Mouse (Mus musculus) liver, postnatal 0 days (tissue): ENCODE data around the gene Fibcd1. TPM values are rescaled to one million over a fixed set of nuclear protein-coding genes. Genes with fewer than 3 reads are reported as not detected.
A peak's percentile ranks its signal among the peaks of the same experiment; 100 is the strongest.

ENCODE experiments used
- ATAC-seq: fragments of 200-750 bp; cut with Nextera tagmentation; 2 replicates; pipeline ENCODE4 v1.8.0; 2017; ENCODE audit warnings: mild to moderate bottlenecking, moderate library complexity
- DNase-seq: peaks from one replicate; pipeline ENCODE4 v3.0.0-alpha.2; 2016
- H3K27ac ChIP-seq: fragments of 300-500 bp; sonication (generic); 2 replicates; pipeline ENCODE4 v1.5.1; 2014; ENCODE audit warnings: antibody characterized with exemption, moderate library complexity, mild to moderate bottlenecking, low read depth
- H3K27me3 ChIP-seq: fragments of 300-500 bp; sonication (generic); 2 replicates; pipeline ENCODE4 v1.6.1; 2014; ENCODE audit warnings: low read length, control low read depth, mixed read lengths; ENCODE audit not compliant: insufficient read depth
- H3K36me3 ChIP-seq: fragments of 300-500 bp; sonication (generic); replicated peaks from 2 replicates; pipeline ENCODE4 v1.6.1; 2014; ENCODE audit warnings: mild to moderate bottlenecking, control low read depth, low read length, moderate library complexity, mixed read lengths; ENCODE audit not compliant: insufficient read depth
- H3K4me1 ChIP-seq: fragments of 300-500 bp; sonication (generic); 2 replicates; pipeline ENCODE4 v1.6.1; 2014; ENCODE audit warnings: antibody characterized with exemption, mild to moderate bottlenecking, control low read depth; ENCODE audit not compliant: insufficient read depth
- H3K4me2 ChIP-seq: fragments of 300-500 bp; sonication (generic); 2 replicates; pipeline ENCODE4 v1.6.1; 2014; ENCODE audit warnings: low read depth, mild to moderate bottlenecking, low read length, moderate library complexity, mixed read lengths
- H3K4me3 ChIP-seq: fragments of 300-500 bp; sonication (generic); 2 replicates; pipeline ENCODE4 v1.5.1; 2014; ENCODE audit warnings: low read depth, low read length
- H3K9ac ChIP-seq: fragments of 300-500 bp; sonication (generic); replicated peaks from 2 replicates; pipeline ENCODE4 v1.6.1; 2014; ENCODE audit warnings: mild to moderate bottlenecking, moderate library complexity
- H3K9me3 ChIP-seq: fragments of 300-500 bp; sonication (generic); 2 replicates; pipeline ENCODE4 v1.6.1; 2016; ENCODE audit warnings: mild to moderate bottlenecking, control low read depth, low read length, mixed read lengths
- CTCF ChIP-seq: sonication (generic); IDR thresholded peaks from 2 replicates; pipeline ENCODE4 v1.5.1; 2016; ENCODE audit warnings: antibody characterized with exemption, low read depth
- EP300 ChIP-seq: IDR thresholded peaks from 2 replicates; pipeline ENCODE4 v1.6.1; 2016; ENCODE audit warnings: antibody characterized with exemption, low read depth, mild to moderate bottlenecking
- WGBS: fragments of 180-500 bp; shearing (Covaris S2); extraction: QIAGEN DNeasy Blood & Tissue Kit; methylation state at CpG from one replicate; pipeline ENCODE4 v1.1.7; 2014; ENCODE audit not compliant: insufficient replicate concordance; 5-methylcytosine and 5-hydroxymethylcytosine counted together
- polyA plus RNA-seq: library from polyadenylated mRNA; unstranded; fragments of >200 nt; fragmentation: Nextera tagmentation; extraction: Ambion mirVana; gene quantifications from 2 replicates; pipeline ENCODE4 v1.2.1, GENCODE M21; 2015

The Fibcd1 gene
- polyA plus RNA-seq, 1 experiment from 2014 or later, result not detected

DNA sequence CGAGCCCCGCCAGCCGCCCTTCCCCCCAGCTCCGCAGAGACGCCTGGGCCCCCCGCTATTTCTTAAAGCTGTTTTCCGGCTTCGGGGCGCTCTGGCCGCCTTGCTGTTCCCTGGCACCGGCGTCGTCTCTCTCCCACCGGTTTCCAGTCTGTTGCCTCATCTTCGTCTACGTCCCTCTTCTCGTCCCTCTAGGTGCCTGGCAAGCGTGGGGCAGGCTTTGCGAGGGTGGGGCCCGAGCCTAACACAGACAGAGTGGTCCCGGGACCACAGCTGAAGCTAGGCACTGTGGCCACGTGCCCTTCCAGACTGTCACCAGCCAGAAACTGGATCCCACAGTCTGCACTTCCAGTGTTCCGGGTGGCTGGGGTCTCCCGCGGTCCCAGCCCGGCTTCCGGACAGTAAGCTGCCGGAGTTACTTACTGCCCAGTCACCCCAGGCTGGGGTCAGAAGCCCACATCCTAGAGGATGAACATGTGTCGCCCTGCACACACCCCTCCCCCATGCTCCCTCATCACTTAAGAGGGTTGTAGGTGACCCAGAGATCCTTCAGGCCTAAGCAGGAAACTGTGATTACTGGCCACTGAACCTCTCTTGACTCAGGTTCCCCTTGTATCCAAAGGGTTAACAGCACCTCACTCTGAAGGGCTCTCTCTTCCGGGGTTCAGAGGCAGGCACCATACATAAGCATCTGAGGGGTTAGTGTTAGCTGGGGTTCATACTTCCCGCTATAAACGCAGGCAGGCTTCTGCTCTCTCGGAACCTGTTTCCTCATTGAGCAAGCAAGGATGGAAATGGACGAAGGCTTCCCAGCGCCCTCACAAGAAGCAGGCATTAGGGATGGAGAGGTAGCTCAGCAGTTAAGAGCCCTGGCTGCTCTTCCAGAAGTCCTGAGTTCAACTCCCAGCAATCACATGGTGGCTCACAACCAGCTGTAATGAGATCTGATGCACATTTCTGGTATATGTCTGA is 1.2 kb upstream of the Fibcd1 start:
- Histone ChIP-seq H3K27me3 (peaks cover 43% of the 10 kb centered on the region), H3K9ac (no peak overlapping the region), H3K27ac (no peak overlapping the region), H3K4me2 (peak overlapping the region; percentile 76), H3K9me3 (no peaks in the 10 kb centered on the region), H3K4me3 (peak overlapping the region; percentile 52), H3K36me3 (no peaks in the 10 kb centered on the region), H3K4me1 (peaks cover 14% of the 10 kb centered on the region)
- TF ChIP-seq CTCF (no peak), EP300 (no peak)
- WGBS, result 5% methylated on average over 35 of the region's 35 CpGs
- ATAC-seq (no peak), DNase-seq (no peak)

GRCm38 (mm10) chr2:31845512-31845895 is 301 bp downstream of the Fibcd1 start:
- no peaks in the 10 kb centered on the region for H3K36me3 ChIP-seq
- H3K4me1 ChIP-seq, result peaks cover 14% of the 10 kb centered on the region
- H3K4me3 ChIP-seq, result peak overlapping the region; percentile 52
- no peak overlapping the region for H3K27ac ChIP-seq
- peak overlapping the region; percentile 76 for H3K4me2 ChIP-seq
- H3K9ac ChIP-seq, result no peak overlapping the region
- ATAC-seq, result no peak
- peaks cover 43% of the 10 kb centered on the region for H3K27me3 ChIP-seq
- no peak for DNase-seq
- TF ChIP-seq CTCF, result no peak
- no peak for TF ChIP-seq EP300
- H3K9me3 ChIP-seq, result no peaks in the 10 kb centered on the region
- WGBS, result 2% methylated on average over 18 of the region's 26 CpGs

DNA sequence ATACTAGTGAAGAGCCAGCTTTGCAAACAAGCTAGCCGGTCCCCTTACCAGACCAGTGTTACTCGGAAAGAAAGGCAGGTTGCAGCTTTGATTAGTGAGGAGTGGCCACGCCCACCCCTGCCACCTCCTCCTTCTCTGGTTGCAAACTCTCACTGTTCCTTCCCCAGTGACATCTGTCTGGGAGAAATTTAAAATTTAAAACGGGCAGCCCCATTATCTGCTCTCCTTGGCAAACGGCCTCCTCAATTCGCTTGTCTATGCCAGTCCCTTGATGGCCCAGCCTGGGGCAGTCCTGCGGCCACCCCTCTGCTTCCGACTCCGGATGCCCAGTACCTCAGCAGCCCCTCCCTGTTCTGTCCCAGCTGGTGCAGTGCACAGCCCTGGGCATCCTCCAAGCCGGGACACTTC is 1.1 kb downstream of the Fibcd1 start:
- DNase-seq (no peak), ATAC-seq (no peak)
- 8% methylated on average over 10 of the region's 10 CpGs for WGBS
- H3K27ac ChIP-seq, result no peak overlapping the region
- H3K36me3 ChIP-seq, result no peaks in the 10 kb centered on the region
- no peak overlapping the region for H3K4me2 ChIP-seq
- no peak overlapping the region for H3K4me3 ChIP-seq
- peaks cover 51% of the 10 kb centered on the region for H3K27me3 ChIP-seq
- H3K4me1 ChIP-seq, result peaks cover 14% of the 10 kb centered on the region
- no peak overlapping the region for H3K9ac ChIP-seq
- no peaks in the 10 kb centered on the region for H3K9me3 ChIP-seq
- TF ChIP-seq CTCF (no peak), EP300 (no peak)

- Histone ChIP-seq H3K9me3 (no peaks in the 10 kb centered on the region), H3K9ac (no peak overlapping the region), H3K27me3 (peaks cover 17% of the 10 kb centered on the region), H3K27ac (no peak overlapping the region), H3K4me2 (no peak overlapping the region), H3K4me1 (no peaks in the 10 kb centered on the region), H3K4me3 (no peak overlapping the region), H3K36me3 (no peaks in the 10 kb centered on the region)
- DNase-seq (no peak), ATAC-seq (no peak)
- TF ChIP-seq CTCF (no peak), EP300 (no peak)
- 53% methylated on average over 1 of the region's 1 CpGs for WGBS
Measured at GRCm38 (mm10) chr2:31838868-31839267, 6.9 kb downstream of the Fibcd1 start.

DNA sequence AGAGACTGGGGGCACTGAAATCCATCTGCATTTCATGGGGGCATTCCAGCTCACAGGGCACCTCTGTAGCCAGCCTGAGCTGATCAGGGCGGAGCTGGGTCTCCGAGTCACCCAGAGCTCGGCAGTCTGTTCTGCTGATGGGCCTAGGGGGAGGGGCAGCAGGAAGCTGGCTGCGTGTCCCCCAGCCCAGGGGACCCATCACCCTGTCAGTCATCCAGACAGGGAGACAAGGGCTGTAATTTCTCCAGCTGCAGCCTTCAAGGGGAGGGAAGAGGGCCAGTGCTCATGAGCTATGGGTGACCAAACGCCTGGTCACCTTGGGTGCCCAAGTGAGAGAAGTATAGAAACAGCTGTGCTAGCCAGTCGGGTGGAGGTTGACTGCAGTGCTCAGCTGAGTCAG is 8.8 kb downstream of the Fibcd1 start:
- H3K9ac ChIP-seq, result no peak overlapping the region
- H3K27me3 ChIP-seq, result peaks cover 7% of the 10 kb centered on the region; the same call in 1 of the 2 replicates
- ATAC-seq (no peak), DNase-seq (no peak)
- TF ChIP-seq EP300, result no peak
- TF ChIP-seq CTCF, result no peak
- H3K36me3 ChIP-seq, result no peaks in the 10 kb centered on the region
- H3K4me2 ChIP-seq, result no peak overlapping the region
- no peaks in the 10 kb centered on the region for H3K9me3 ChIP-seq
- H3K4me3 ChIP-seq, result no peak overlapping the region
- H3K4me1 ChIP-seq, result no peaks in the 10 kb centered on the region
- H3K27ac ChIP-seq, result no peak overlapping the region
- WGBS, result 40% methylated on average over 6 of the region's 6 CpGs

GRCm38 (mm10) chr2:31836091-31836490 is 9.7 kb downstream of the Fibcd1 start:
- Histone ChIP-seq H3K27ac (no peak overlapping the region), H3K4me3 (no peak overlapping the region), H3K9me3 (no peaks in the 10 kb centered on the region), H3K4me1 (no peaks in the 10 kb centered on the region), H3K36me3 (no peaks in the 10 kb centered on the region), H3K4me2 (no peak overlapping the region), H3K9ac (no peak overlapping the region), H3K27me3 (peaks cover 7% of the 10 kb centered on the region; the same call in 1 of the 2 replicates)
- WGBS, result 76% methylated on average over 10 of the region's 10 CpGs
- ATAC-seq (no peak), DNase-seq (no peak)
- TF ChIP-seq EP300 (no peak), CTCF (no peak)
